Mouse (Mus musculus) limb, embryonic 13.5 days (tissue): Measurements from ENCODE around the gene Fam160a2. TPM values are rescaled to one million over a fixed set of nuclear protein-coding genes. Genes with fewer than 3 reads are reported as not detected.

ENCODE experiments used
- ATAC-seq: fragments of 200-750 bp; cut with Nextera tagmentation; 2 replicates; pipeline ENCODE4 v1.8.0; 2017; ENCODE audit warnings: low read depth, moderate number of reproducible peaks, moderate TSS enrichment; ENCODE audit not compliant: low FRiP score
- H3K27ac ChIP-seq: fragments of 300-500 bp; sonication (generic); 2 replicates; pipeline ENCODE4 v1.5.1; 2015; ENCODE audit warnings: inconsistent platforms, mild to moderate bottlenecking, moderate library complexity
- H3K27me3 ChIP-seq: fragments of 300-500 bp; sonication (generic); 2 replicates; pipeline ENCODE4 v1.6.1; 2015; ENCODE audit warnings: mild to moderate bottlenecking, inconsistent platforms
- H3K36me3 ChIP-seq: fragments of 300-500 bp; sonication (generic); 2 replicates; pipeline ENCODE4 v1.6.1; 2015; ENCODE audit warnings: inconsistent platforms, mild to moderate bottlenecking, moderate library complexity
- H3K4me1 ChIP-seq: fragments of 300-500 bp; sonication (generic); 2 replicates; pipeline ENCODE4 v1.6.1; 2015; ENCODE audit warnings: inconsistent platforms
- H3K4me2 ChIP-seq: fragments of 300-500 bp; sonication (generic); replicated peaks from 2 replicates; pipeline ENCODE4 v1.6.1; 2015; ENCODE audit warnings: inconsistent platforms, mild to moderate bottlenecking, moderate library complexity
- H3K4me3 ChIP-seq: fragments of 300-500 bp; sonication (generic); 2 replicates; pipeline ENCODE4 v1.5.1; 2015; ENCODE audit warnings: moderate library complexity, mild to moderate bottlenecking, inconsistent platforms
- H3K9ac ChIP-seq: fragments of 300-500 bp; sonication (generic); 2 replicates; pipeline ENCODE4 v1.6.1; 2015; ENCODE audit warnings: mild to moderate bottlenecking, inconsistent platforms
- H3K9me3 ChIP-seq: fragments of 300-500 bp; sonication (generic); 2 replicates; pipeline ENCODE4 v1.6.1; 2016; ENCODE audit warnings: inconsistent platforms
- WGBS: fragments of 180-500 bp; shearing (Covaris S2); methylation state at CpG from one replicate; pipeline ENCODE4 v1.1.7; 2015; 5-methylcytosine and 5-hydroxymethylcytosine counted together
- polyA plus RNA-seq: library from polyadenylated mRNA; unstranded; fragments of >200 nt; fragmentation: Nextera tagmentation; extraction: Ambion mirVana; gene quantifications from 2 replicates; pipeline ENCODE4 v1.2.1, GENCODE M21; 2015

Gene Fam160a2
- polyA plus RNA-seq, 1 experiment from 2014 or later: 49.2 TPM

GRCm38 (mm10) chr7:105325302-105325701, 74.6 kb downstream of the Fam160a2 start:
- H3K4me2 ChIP-seq: no peak overlapping the region
- H3K9ac ChIP-seq: no peak overlapping the region
- no peaks in the 10 kb centered on the region for H3K4me1 ChIP-seq
- no peaks in the 10 kb centered on the region for H3K9me3 ChIP-seq
- H3K4me3 ChIP-seq: no peak overlapping the region
- no peak overlapping the region for H3K27ac ChIP-seq
- no peak for ATAC-seq
- no peaks in the 10 kb centered on the region for H3K27me3 ChIP-seq
- WGBS: 70% methylated on average over 2 of the region's 2 CpGs
- no peaks in the 10 kb centered on the region for H3K36me3 ChIP-seq

Other genes with a start within 250 kb of the Fam160a2 start
- not detected in 2 replicates for gene Olfr684, start 236.4 kb downstream of the Fam160a2 start, polyA plus RNA-seq
- not detected in 2 replicates for gene Olfr685, start 214.0 kb downstream of the Fam160a2 start, polyA plus RNA-seq
- not detected in 2 replicates for gene Olfr686, start 192.6 kb downstream of the Fam160a2 start, polyA plus RNA-seq
- gene Olfr688, start 112.0 kb downstream of the Fam160a2 start, polyA plus RNA-seq: not detected in 2 replicates
- gene Olfr689, start 88.9 kb downstream of the Fam160a2 start, polyA plus RNA-seq: not detected in 2 replicates
- gene Olfr690, start 66.0 kb downstream of the Fam160a2 start, polyA plus RNA-seq: not detected in 2 replicates
- not detected in 2 replicates for gene Olfr691, start 57.8 kb downstream of the Fam160a2 start, polyA plus RNA-seq
- not detected in 2 replicates for gene Olfr692, start 31.8 kb downstream of the Fam160a2 start, polyA plus RNA-seq
- gene Gm5901, start 25.0 kb downstream of the Fam160a2 start, polyA plus RNA-seq: not detected in 2 replicates
- not detected in 2 replicates for gene Cnga4, start 4.5 kb upstream of the Fam160a2 start, polyA plus RNA-seq
- 0.09 TPM in 1 of 2 replicates, not detected in the other for gene Cckbr, start 25.7 kb upstream of the Fam160a2 start, polyA plus RNA-seq
- gene Cavin3, start 82.2 kb upstream of the Fam160a2 start, polyA plus RNA-seq: 51.2 and 52.2 TPM in 2 replicates
- gene Smpd1, start 154.3 kb upstream of the Fam160a2 start, polyA plus RNA-seq: 40.1 and 40.8 TPM in 2 replicates
- 51.1 and 58.3 TPM in 2 replicates for gene Apbb1, start 181.6 kb upstream of the Fam160a2 start, polyA plus RNA-seq
- gene Hpx, start 200.1 kb upstream of the Fam160a2 start, polyA plus RNA-seq: 0.37 and 1.00 TPM in 2 replicates
- gene Trim3, start 233.5 kb upstream of the Fam160a2 start, polyA plus RNA-seq: 36.9 and 38.0 TPM in 2 replicates
- 182 and 195 TPM in 2 replicates for gene Timm10b, start 240.0 kb upstream of the Fam160a2 start, polyA plus RNA-seq
- 82.4 and 97.0 TPM in 2 replicates for gene Arfip2, start 240.4 kb upstream of the Fam160a2 start, polyA plus RNA-seq
- 23.7 and 28.5 TPM in 2 replicates for gene Gm45799, start 240.5 kb upstream of the Fam160a2 start, polyA plus RNA-seq